Mouse (Mus musculus) heart, embryonic 10.5 days (tissue): ENCODE results near the gene Pdcd6ip. TPM values are rescaled to one million over a fixed set of nuclear protein-coding genes. Genes with fewer than 3 reads are reported as not detected.
A peak's percentile ranks its signal among the peaks of the same experiment; 100 is the strongest.
"Not testable (repeated sequence)": the region's sequence is repeated elsewhere in the genome, so short reads cannot be mapped to it uniquely, and the experiment has no call there.

Experiments used
- DNase-seq: peaks from one replicate; pipeline ENCODE4 v3.0.0-alpha.2; 2017; ENCODE audit warnings: low spot score
- H3K27ac ChIP-seq: fragments of 300-500 bp; sonication (generic); 2 replicates; pipeline ENCODE4 v1.5.1; 2016; ENCODE audit warnings: mild to moderate bottlenecking
- H3K27me3 ChIP-seq: fragments of 300-500 bp; sonication (generic); 2 replicates; pipeline ENCODE4 v1.6.1; 2016; ENCODE audit warnings: mild to moderate bottlenecking; ENCODE audit not compliant: poor library complexity, insufficient read depth, severe bottlenecking
- H3K36me3 ChIP-seq: fragments of 300-500 bp; sonication (generic); 2 replicates; pipeline ENCODE4 v1.6.1; 2016; ENCODE audit warnings: mild to moderate bottlenecking, moderate library complexity
- H3K4me1 ChIP-seq: fragments of 300-500 bp; sonication (generic); 2 replicates; pipeline ENCODE4 v1.6.1; 2016; ENCODE audit warnings: mild to moderate bottlenecking
- H3K4me3 ChIP-seq: fragments of 300-500 bp; sonication (generic); 2 replicates; pipeline ENCODE4 v1.5.1; 2016; ENCODE audit warnings: mild to moderate bottlenecking, moderate library complexity
- H3K9me3 ChIP-seq: fragments of 300-500 bp; sonication (generic); 2 replicates; pipeline ENCODE4 v1.6.1; 2016; ENCODE audit warnings: mild to moderate bottlenecking, moderate library complexity
- WGBS: fragments of 180-500 bp; shearing (Covaris S2); methylation state at CpG from one replicate; pipeline ENCODE4 v1.1.7; 2016; 5-methylcytosine and 5-hydroxymethylcytosine counted together
- polyA plus RNA-seq: library from polyadenylated mRNA; unstranded; fragments of >200 nt; fragmentation: Nextera tagmentation; extraction: Ambion mirVana; gene quantifications from 2 replicates; pipeline ENCODE4 v1.2.1, GENCODE M21; 2016

The Pdcd6ip gene
- polyA plus RNA-seq, 1 experiment from 2014 or later = 67.7 TPM

- no peak overlapping the region for H3K4me3 ChIP-seq
- no peaks in the 10 kb centered on the region for H3K27me3 ChIP-seq
- no peaks in the 10 kb centered on the region for H3K4me1 ChIP-seq
- WGBS = 44% methylated on average over 3 of the region's 3 CpGs
- H3K36me3 ChIP-seq = no peaks in the 10 kb centered on the region
- DNase-seq = no peak
- H3K27ac ChIP-seq = peak overlapping the region; percentile 42; the same call in 1 of the 2 replicates
- no peaks in the 10 kb centered on the region for H3K9me3 ChIP-seq
Observed at GRCm38 (mm10) chr9:113726131-113726530, 18.1 kb upstream of the Pdcd6ip start.

- DNase-seq, H3K27ac ChIP-seq, H3K27me3 ChIP-seq, H3K4me3 ChIP-seq, H3K36me3 ChIP-seq, H3K9me3 ChIP-seq, H3K4me1 ChIP-seq: not testable (repeated sequence)
- 91% methylated on average over 5 of the region's 5 CpGs for WGBS
Observed at GRCm38 (mm10) chr9:113725609-113726008, 17.6 kb upstream of the Pdcd6ip start.

GRCm38 (mm10) chr9:113724646-113725045 lies 16.6 kb upstream of the Pdcd6ip start:
- DNase-seq = no peak
- WGBS = 79% methylated on average over 15 of the region's 15 CpGs
- Histone ChIP-seq H3K36me3 (no peaks in the 10 kb centered on the region), H3K4me1 (no peaks in the 10 kb centered on the region), H3K9me3 (no peaks in the 10 kb centered on the region), H3K4me3 (no peak overlapping the region), H3K27ac (no peak overlapping the region), H3K27me3 (no peaks in the 10 kb centered on the region)

- Histone ChIP-seq H3K4me3 (no peak overlapping the region), H3K36me3 (no peaks in the 10 kb centered on the region), H3K9me3 (no peaks in the 10 kb centered on the region), H3K27ac (no peak overlapping the region), H3K4me1 (0 out of 2 replicates have a peak, but pooled peaks cover 2% of the 10 kb centered on the region), H3K27me3 (no peaks in the 10 kb centered on the region)
- WGBS = 50% methylated on average over 5 of the region's 5 CpGs
- no peak for DNase-seq
Observed at GRCm38 (mm10) chr9:113719063-113719462, 11.0 kb upstream of the Pdcd6ip start.

- H3K27ac ChIP-seq = no peak overlapping the region
- H3K36me3 ChIP-seq = no peaks in the 10 kb centered on the region
- H3K9me3 ChIP-seq = no peaks in the 10 kb centered on the region
- H3K27me3 ChIP-seq = no peaks in the 10 kb centered on the region
- no peak overlapping the region for H3K4me3 ChIP-seq
- H3K4me1 ChIP-seq = peaks cover 15% of the 10 kb centered on the region
- DNase-seq = no peak
- WGBS = 76% methylated on average over 12 of the region's 12 CpGs
Observed at GRCm38 (mm10) chr9:113710871-113711270, 2.8 kb upstream of the Pdcd6ip start.

- Histone ChIP-seq H3K27ac (peak overlapping the region; percentile 95), H3K36me3 (no peaks in the 10 kb centered on the region), H3K27me3 (no peaks in the 10 kb centered on the region), H3K4me1 (peaks cover 22% of the 10 kb centered on the region), H3K9me3 (no peaks in the 10 kb centered on the region), H3K4me3 (peak overlapping the region; percentile 93)
- WGBS = 54% methylated on average over 19 of the region's 19 CpGs
- no peak for DNase-seq
Observed at GRCm38 (mm10) chr9:113708361-113709280, 562 bp upstream of the Pdcd6ip start.

GRCm38 (mm10) chr9:113706841-113707240 lies 1.2 kb downstream of the Pdcd6ip start:
- Histone ChIP-seq H3K27ac (no peak overlapping the region), H3K27me3 (no peaks in the 10 kb centered on the region), H3K36me3 (no peaks in the 10 kb centered on the region), H3K9me3 (no peaks in the 10 kb centered on the region), H3K4me3 (peak overlapping the region; percentile 93), H3K4me1 (peaks cover 24% of the 10 kb centered on the region)
- 40% methylated on average over 9 of the region's 9 CpGs for WGBS
- DNase-seq = no peak

- no peak for DNase-seq
- Histone ChIP-seq H3K36me3 (no peaks in the 10 kb centered on the region), H3K27ac (no peak overlapping the region), H3K27me3 (no peaks in the 10 kb centered on the region), H3K4me1 (peaks cover 30% of the 10 kb centered on the region), H3K4me3 (peak overlapping the region; percentile 93), H3K9me3 (no peaks in the 10 kb centered on the region)
- WGBS = 68% methylated on average over 2 of the region's 2 CpGs
Observed at GRCm38 (mm10) chr9:113706108-113706507, 2.0 kb downstream of the Pdcd6ip start.

GRCm38 (mm10) chr9:113701441-113702160 lies 6.5 kb downstream of the Pdcd6ip start:
- no peaks in the 10 kb centered on the region for H3K9me3 ChIP-seq
- H3K4me1 ChIP-seq = peaks cover 26% of the 10 kb centered on the region
- 82% methylated on average over 5 of the region's 5 CpGs for WGBS
- peaks cover 22% of the 10 kb centered on the region for H3K36me3 ChIP-seq
- no peak for DNase-seq
- no peak overlapping the region for H3K4me3 ChIP-seq
- H3K27me3 ChIP-seq = no peaks in the 10 kb centered on the region
- H3K27ac ChIP-seq = no peak overlapping the region

- DNase-seq = no peak
- WGBS = 91% methylated on average over 12 of the region's 12 CpGs
- H3K36me3 ChIP-seq = peaks cover 80% of the 10 kb centered on the region
- peaks cover 6% of the 10 kb centered on the region; the same call in 1 of the 2 replicates for H3K4me1 ChIP-seq
- H3K9me3 ChIP-seq = no peaks in the 10 kb centered on the region
- no peak overlapping the region for H3K27ac ChIP-seq
- H3K27me3 ChIP-seq = no peaks in the 10 kb centered on the region
- H3K4me3 ChIP-seq = no peak overlapping the region
Observed at GRCm38 (mm10) chr9:113687461-113687860, 20.6 kb downstream of the Pdcd6ip start.

GRCm38 (mm10) chr9:113673721-113674120 lies 34.3 kb downstream of the Pdcd6ip start:
- WGBS = 96% methylated on average over 6 of the region's 6 CpGs
- Histone ChIP-seq H3K27ac (no peak overlapping the region), H3K4me3 (no peak overlapping the region), H3K4me1 (no peaks in the 10 kb centered on the region), H3K9me3 (no peaks in the 10 kb centered on the region), H3K27me3 (no peaks in the 10 kb centered on the region), H3K36me3 (peaks cover 83% of the 10 kb centered on the region)
- no peak for DNase-seq

GRCm38 (mm10) chr9:113672352-113672751 lies 35.7 kb downstream of the Pdcd6ip start:
- Histone ChIP-seq H3K9me3 (no peaks in the 10 kb centered on the region), H3K4me1 (no peaks in the 10 kb centered on the region), H3K27ac (no peak overlapping the region), H3K36me3 (peaks cover 84% of the 10 kb centered on the region), H3K4me3 (no peak overlapping the region), H3K27me3 (no peaks in the 10 kb centered on the region)
- WGBS = 91% methylated on average over 5 of the region's 5 CpGs
- no peak for DNase-seq

GRCm38 (mm10) chr9:113670857-113671106 lies 37.3 kb downstream of the Pdcd6ip start:
- no peaks in the 10 kb centered on the region for H3K4me1 ChIP-seq
- no peak overlapping the region for H3K4me3 ChIP-seq
- H3K27ac ChIP-seq = no peak overlapping the region
- 90% methylated on average over 1 of the region's 1 CpGs for WGBS
- no peaks in the 10 kb centered on the region for H3K9me3 ChIP-seq
- H3K36me3 ChIP-seq = peaks cover 86% of the 10 kb centered on the region
- no peak for DNase-seq
- H3K27me3 ChIP-seq = no peaks in the 10 kb centered on the region
